Mouse (Mus musculus) ovary, adult 2 months (tissue): Measurements from ENCODE around the gene Slc22a2. TPM values are rescaled to one million over a fixed set of nuclear protein-coding genes. Genes with fewer than 3 reads are reported as not detected.

Experiments
- polyA plus RNA-seq: library from polyadenylated mRNA; depleted of rRNA; stranded (reverse); fragments of >200 nt; gene quantifications from 2 replicates; pipeline ENCODE4 v1.2.3, GENCODE M21; 2012; rRNA removed

Slc22a2 gene
- 0.06 and 0.17 TPM in 2 replicates for polyA plus RNA-seq

DNA sequence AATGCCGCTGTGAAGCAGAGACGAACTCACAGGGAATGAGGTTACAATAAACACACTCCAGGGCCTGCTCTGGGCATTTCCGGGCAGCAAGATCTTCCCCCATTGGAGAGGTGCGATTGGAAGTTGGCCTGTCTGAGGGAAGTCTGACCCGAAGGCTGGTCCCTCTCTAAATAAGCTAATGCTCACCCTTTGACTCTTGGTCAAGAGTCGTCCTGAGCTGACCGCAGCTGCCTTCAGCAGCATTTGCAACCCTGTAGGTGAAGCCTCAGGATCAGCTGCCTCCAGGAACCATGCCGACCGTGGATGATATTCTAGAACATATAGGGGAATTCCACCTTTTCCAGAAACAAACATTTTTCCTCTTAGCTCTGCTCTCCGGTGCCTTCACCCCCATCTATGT lies at the start of gene Slc22a2:
TSS of gene Slc22a2 (plus strand) at position 142 of the 400 bp plus-strand sequence.

DNA sequence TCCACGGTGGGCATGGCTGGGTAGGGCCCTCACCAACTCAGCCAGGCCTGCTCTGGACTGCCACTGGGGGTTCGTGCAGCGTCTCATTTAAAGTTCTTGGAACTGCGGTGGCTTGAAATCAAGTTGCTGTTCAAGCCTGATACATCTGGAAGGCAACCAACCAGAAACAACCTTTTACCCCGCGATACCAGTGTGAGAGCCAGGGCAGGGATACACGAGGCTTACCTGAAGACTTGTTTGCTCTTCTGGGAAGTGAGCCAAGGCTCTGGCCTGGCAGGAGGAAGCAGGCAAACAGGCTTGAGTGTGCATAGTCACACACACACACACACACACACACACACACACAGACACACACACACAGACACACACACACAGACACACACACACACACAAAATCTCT lies 91.7 kb downstream of the Slc22a2 start, which contains the start of gene Slc22a1:
TSS of gene Slc22a1 (minus strand) at position 184 of the 400 bp plus-strand sequence.

Other genes starting within 250 kb of the Slc22a2 start
- 0.11 and 0.85 TPM in 2 replicates for gene Plg, start 205.5 kb upstream of the Slc22a2 start, polyA plus RNA-seq
- gene Slc22a3, start 76.4 kb upstream of the Slc22a2 start, polyA plus RNA-seq = 15.7 and 17.5 TPM in 2 replicates
- gene Slc22a1, start 91.7 kb downstream of the Slc22a2 start, polyA plus RNA-seq = 0.55 and 0.64 TPM in 2 replicates
- 35.2 and 36.5 TPM in 2 replicates for gene Igf2r, start 185.5 kb downstream of the Slc22a2 start, polyA plus RNA-seq